Mouse (Mus musculus) Muller cell, postnatal 12 days (primary cell): Measurements from ENCODE around the gene Zcchc13.
"Not testable (repeated sequence)": the region's sequence is repeated elsewhere in the genome, so short reads cannot be mapped to it uniquely, and the experiment has no call there.

Experiments
- DNase-seq: peaks from one replicate; pipeline ENCODE4 v3.0.0-alpha.2; 2015; ENCODE audit errors: inconsistent ontology term

Gene Zcchc13

DNA sequence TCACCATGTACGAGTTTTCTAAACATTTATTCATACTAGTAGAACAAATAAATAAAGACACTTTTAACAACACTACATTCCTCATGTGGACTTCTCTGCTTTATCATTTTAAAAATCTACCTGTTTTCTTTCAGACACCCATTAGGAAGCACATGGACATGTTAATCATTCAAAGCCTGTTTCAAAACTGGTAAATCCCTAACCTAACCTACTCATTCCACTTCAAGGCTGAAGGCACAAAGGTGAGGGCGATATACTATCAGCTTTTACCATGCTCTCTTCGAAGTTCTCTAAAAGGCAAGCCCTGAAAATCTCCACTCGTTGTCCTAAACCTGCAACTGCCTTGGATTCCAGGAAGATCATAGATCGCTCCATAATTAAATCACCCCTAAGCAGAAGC, 8.2 kb downstream of the Zcchc13 start:
- DNase-seq = no peak

DNA sequence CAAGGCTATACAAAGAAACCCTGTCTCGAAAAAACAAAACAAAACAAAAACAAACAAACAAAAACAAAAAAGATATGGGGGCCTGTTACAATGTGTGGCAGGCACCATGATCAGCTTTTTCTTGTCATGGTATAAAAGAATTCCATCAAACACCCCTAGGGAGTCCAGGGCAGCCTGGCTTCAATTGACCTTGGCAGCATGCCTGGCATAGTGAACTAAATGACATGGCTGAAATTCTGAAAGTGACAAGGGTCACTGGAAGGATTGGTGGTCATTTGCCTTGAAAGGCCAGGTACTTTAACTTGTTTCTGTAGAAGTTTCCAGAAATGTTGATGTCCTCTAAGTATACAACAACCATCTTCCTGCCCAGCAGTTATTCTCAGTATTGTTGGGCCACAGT, 13.9 kb downstream of the Zcchc13 start:
- no peak for DNase-seq

DNA sequence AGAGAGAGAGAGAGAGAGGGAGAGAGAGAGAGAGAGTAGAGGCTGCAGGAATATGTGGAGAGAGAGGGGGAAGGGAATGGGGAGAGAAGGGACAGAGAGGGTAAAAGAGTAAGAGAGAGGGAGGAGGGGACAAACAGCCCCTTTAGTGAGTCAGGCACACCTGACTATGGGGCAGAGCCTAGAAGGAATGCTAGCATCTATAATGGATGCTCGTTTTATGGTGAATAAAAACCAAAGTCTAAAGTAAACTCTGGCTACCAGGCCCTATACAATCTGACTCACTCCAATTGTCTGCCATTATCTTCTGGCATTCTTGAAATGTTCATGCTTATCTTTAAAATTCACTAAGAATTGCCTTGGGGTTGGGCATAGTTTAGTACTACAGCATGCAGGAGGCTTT, 21.7 kb downstream of the Zcchc13 start:
- no peak for DNase-seq

DNA sequence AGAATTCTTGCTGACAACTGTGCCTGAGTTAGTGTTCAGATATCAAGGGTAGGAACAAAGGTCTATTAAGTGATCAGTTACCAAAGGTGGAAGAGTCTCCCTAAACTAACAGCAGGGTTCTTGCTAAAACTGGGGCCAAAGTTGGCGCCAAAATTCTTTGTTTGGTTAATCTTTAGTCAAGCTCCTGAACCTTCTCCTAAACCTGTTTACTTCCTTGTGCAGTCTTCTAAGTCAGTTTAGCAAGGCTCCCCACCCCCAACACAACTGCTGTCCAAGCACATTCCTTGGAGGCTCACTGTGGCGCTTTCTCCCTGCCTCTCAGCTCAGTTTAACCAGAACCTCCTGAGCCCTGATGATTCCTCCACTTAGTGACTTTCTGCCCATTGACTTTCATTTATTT, 22.6 kb downstream of the Zcchc13 start:
- peak; percentile 3 for DNase-seq

DNA sequence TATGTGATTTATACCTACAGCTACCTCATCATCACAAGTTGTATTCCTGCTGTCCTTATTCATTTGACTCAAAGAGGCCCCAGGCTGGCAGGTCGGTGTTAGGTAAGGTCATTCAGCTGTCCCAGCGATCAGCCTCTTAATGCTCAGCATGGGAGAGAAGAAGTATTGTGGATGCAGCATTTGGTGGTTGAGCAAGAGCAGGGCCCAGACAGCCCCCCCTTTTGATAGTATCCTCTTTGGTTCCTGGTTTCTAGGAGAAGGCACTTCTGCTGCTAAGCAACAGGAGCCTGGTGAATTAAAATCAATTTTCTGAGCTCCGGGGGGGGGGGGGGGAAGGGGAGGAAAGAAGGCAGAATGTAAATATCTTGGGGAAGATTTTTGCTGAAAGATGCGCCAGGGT, 28.6 kb downstream of the Zcchc13 start:
- no peak for DNase-seq

DNA sequence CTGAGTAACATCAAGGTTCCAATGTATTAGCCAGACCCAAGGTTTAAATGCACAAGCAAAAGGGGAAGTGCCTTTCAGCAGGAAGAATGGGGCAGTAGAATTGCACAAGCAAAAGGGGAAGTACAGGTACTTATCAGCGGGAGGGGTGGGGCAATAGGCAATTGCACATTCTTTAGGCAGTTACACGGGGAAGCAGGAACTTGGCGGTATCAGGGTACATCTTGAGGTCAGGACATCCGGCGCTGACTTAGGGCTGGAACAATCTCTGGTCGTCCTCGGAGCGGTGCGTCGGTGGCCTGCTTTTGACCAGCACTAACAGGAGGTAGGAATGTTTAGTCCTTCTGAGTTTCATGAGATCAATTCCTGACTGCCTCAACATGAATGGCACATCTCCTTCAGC, 34.1 kb downstream of the Zcchc13 start:
- DNase-seq = not testable (repeated sequence)

DNA sequence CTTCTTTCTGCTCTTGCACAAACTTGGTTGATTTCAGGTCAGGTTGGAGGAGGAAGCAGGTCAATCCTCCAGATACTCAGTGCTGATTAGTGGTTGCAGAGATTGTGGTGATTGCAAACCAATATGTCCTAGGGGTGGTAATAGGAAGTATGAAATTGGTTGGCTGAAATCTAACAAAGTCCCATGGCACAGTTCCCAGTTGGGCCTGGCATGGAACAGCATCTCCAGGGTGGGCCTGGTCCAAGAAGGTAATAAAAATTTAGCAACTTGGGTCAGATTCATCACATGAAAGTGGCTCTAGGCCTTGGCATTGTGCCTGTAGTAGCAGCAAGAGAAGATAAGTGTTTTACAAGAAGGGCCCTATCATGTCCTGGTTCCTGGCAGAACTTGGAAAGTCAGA, 39.9 kb downstream of the Zcchc13 start:
- DNase-seq = no peak

DNA sequence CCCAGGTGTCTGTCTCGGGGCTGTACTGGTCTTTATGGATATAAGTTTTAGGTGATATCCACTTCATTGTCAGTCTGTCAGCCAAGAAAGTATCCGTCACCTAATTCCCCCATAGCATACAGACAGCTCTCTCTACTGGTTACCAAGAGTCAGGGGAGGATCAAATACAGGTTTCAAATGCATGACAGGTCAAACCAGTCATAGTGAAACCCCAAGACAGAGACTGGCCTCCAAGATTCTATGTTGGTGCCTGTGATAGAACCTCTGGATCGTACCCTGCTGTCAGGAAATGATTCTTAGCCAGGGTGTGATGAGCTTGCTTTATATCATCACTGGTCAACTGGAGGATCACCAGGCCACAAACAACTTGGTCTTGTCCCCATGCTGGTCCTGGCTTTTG, 43.4 kb downstream of the Zcchc13 start:
- no peak for DNase-seq

DNA sequence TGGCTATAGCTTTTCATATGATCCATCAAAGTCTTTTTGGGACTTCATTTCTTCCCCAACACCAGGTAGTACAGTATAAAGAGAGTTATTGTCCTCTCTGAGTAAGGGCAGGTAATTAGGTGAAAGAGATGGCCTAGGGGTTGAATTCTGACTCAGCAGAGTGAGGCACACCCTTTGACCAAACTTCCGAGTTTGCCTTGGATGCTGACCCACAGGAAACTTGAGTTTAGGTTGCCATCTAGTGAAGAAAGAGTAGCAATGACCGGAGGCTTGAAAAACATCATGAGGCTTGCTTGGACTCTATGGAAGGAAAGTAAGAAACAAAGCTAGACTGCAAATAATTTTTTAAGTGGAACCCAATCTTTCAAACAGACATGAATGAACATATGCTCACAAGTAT, 44.3 kb downstream of the Zcchc13 start:
- DNase-seq = peak; percentile 19
